Mouse (Mus musculus) thymus, postnatal 10 days (tissue): ENCODE results near the gene Pafah1b2.

Source experiments
- DNase-seq, 2 experiments: peaks; one replicate each; pipeline ENCODE4 v3.0.0; 2021; ENCODE audit warnings: low spot score in 2 of 2

Pafah1b2 gene

DNA sequence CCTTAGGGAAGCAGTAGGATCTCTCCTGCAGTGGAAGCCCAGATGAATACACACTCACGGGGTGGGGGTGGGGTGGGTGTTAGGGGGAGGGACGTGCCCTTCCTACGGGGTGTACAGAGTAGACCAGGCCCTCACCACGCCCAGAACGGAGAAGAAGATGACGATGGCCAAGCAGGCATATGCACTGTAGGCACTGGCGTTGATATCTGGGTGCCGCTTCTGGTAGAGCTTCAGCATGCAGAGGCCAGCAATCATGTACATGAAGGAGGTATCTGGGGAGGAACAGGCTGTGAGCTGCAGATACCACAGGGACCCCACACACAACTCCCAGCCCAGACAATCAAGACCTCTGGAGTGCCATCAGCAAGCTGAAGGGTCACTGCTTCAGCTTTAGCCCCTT is 69.6 kb downstream of the Pafah1b2 start:
- no peak for DNase-seq

DNA sequence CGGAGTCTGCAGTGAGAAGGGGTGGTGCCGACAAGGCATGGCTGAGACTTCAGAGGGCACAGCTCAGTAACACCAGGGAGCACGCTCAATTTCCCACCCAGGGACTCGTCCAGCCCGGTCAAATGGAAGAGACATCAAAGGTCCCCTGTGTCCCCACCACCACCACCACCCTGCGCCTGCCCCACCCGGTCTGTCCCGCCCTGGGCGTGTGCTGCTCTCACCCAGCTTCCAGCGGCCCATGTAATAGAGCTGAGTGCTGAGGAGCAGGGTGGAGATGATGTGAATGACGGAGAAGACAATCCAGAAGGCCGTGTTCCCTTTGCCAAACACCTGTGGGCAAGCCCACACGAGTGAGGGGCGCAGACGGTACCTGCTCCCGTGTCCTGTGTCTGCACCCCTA is 70.0 kb downstream of the Pafah1b2 start:
- no peak for DNase-seq

DNA sequence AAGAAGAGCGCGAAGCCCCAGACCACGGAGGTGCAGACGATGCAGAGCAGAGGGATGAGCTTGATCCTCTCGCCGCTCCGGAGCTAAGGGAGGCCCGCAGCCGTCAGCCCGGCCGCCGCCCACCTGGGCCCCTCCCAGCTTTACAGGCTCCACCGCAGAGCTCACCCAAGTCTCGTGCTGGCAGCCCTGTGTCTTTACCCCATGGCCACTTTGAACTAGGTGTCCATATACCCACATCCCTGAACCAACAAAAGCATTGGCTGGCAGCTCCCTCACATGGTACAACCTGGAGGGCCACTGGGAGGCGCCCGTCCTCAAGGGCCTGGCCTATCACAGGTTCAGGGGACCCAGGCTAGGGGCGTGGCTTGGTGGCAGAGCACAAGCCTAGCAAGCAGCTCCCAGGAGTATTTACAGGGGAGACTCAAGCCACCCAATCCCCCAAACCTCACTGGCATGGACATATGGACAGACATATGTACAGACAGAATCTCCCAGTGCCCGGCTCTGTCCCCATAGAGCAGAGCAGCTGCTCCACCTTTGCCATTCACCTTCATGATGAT is 71.1 kb downstream of the Pafah1b2 start:
- DNase-seq = no peak

DNA sequence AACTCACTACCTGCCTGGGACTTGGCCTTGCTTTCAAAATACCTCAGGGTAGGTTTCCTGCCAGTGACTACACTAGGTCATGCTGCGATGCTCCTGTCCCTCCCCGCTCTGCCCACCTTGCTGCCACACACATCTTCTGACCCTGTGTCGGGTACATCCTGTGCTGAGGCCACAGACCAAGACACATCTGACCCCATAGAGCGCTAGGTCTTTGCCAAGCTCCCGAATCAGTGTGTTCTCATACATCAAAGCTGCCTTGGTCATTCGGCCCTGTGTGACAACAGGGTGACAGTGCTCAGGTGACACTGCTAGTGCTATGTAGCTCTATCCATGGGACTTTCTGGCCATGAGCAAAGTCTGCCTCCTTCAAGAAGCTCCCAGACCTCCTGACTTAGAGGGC is 72.7 kb downstream of the Pafah1b2 start:
- no peak for DNase-seq

DNA sequence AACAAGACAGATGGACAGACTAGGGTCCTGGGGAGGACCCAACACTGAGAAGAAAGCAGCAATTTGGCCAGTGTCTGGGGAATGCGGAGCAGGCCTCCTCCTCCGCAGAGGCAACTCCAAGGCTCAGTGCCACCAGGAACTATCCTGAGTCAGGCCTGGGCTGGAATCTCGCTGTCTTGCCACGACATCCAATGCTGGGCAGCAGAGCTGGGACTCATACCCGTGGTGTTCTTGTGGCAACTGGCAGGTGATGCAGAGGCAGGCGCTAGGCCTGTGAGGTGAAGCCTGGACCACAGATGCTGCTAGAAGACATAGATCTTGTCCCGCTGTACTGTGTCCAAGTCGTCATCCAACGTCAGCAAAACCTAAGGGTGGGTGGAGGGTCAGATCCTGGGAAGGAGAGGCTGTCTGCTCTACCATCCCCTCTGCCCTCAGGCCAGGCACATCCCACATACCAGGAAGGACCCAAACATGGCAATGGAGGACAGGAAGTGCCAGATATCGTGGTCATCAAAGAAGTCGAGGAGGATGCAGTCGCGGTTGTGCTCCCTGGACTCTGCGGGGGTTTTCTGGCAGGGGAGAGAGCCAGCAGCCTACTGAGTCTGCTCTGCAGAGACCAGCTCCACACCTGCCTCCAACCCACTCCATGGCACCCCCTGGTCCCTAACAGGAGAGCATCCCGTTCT is 73.4 kb downstream of the Pafah1b2 start:
- no peak for DNase-seq

DNA sequence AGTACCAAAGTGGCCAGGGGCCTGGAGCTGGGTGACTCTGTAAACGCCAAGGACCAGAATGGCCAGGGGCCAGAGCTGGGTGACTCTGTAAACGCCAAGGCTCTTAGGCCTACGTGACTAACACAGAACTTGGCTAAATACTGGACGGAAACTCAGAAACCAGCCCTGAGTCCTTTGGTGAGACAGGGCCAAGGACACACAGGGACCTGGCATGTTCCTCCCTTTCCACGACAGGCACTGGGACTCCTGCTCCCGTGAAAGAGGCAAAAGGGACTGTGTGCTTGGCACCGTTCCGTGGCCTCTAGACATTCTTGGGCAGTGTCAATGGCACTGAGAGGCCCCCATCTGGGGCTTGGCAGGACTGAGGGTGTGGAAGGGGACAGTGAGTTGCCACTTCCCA is 74.4 kb downstream of the Pafah1b2 start:
- no peak for DNase-seq

DNA sequence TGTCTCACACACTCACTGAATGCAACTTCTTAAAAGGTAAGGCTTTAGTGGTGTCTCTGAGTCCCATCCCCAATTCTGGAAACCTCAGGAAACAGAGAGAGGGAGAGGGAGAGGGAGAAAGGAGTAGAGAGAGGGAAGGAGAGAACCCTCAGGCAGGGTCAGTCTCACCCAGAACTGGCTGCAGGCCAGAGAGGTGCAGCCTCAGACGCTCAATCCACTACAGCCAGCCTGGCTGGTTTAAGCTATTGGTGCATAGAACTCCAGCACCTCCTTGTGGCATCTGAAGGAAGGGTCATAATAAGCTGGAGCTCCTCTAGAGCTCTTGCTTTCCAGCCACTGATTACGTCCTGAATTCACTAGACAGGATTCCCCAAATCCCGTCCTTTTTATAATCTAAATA is 75.6 kb downstream of the Pafah1b2 start:
- DNase-seq = peak in 1 of 2 experiments; percentile 47

DNA sequence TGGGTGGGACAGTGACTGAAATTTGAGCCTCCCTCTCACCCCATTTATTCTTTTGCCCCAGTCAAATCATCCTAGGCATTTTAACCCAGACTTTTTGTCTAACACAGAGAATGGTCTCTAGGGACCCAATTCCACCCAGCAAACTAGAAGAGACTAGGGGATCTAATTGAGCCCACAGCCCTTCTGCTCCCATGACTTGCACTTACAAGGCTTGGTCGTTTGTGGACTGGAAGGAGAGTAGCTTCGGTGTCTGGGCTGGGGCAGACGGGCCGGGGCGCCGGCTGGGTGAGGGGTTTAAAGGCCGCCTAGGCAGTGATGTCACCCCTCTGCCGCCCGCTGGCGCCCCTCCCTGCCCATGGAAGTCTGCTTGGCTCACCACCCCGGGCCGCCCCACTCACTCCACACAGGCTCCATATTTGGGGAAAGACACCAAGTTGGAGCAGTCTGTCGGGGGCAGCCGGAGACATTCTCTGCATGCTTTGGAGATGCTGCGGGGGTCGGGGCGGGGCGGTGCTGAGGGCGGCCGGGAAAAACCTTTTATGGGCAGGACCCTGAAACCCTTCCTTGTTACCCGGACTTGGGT is 76.8 kb downstream of the Pafah1b2 start, which contains the start of gene Tagln:
Gene Tagln, minus strand, starts transcription at position 431 of the 583 bp plus-strand sequence.
- DNase-seq = no peak

DNA sequence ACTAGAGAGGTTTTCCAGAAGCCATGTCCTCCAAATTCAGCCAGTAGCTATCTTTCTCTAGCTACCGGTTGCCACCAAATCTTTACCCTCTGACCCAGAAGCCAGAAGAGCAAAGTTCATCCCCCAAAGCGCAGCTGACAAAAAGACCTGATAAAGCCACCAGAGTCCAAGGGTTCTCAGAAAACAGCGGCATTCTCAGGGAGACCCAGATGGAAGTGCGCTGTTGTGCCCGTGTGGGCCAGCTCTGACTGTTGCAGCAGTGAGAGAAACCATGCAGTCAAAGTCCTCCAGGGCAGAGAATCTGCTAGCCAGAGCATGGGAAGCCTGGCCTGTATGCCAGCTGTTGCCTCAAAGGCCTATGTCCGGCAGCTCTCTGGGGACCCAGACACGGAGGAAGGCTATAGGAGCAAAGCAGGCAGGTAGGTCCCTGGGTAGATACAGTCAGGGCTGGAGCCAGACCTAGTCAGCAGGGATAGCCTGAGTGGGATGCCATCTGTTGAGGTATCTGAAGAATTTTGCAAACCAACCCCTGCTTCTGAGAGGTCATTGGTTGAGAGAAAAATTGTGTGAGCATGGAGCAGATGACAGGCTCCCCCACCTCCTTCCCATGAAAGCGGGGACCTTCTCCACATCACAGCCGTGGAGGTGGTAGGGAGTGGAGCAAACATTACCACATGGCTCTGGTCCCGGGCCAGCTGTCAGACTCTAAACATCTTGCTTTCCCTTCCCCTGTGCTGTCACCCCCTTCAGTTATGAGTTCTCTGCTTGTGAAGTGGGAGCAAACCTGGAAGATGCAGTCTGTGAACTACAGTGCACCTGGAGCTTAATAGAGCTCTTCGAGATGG is 79.7 kb downstream of the Pafah1b2 start:
- no peak for DNase-seq

DNA sequence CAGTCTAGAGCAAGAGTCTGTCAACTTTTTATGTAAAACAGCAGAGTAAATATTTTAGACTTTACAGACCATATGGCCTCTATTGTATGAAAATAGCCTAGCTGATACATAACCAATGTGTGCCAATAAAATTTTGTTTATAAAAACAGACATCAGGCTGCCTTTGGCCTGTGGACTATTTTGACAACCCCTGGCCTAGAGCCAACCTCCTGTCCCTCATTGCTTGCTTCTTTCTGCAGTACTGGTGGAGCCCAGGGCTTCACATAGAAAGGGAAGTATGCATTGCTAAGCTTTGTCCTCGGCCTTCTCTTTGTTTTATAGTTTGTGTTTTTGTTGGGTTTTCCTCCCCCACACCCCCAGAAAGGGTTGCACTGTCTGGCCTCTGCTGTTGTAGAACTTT is 80.5 kb downstream of the Pafah1b2 start:
- no peak for DNase-seq

DNA sequence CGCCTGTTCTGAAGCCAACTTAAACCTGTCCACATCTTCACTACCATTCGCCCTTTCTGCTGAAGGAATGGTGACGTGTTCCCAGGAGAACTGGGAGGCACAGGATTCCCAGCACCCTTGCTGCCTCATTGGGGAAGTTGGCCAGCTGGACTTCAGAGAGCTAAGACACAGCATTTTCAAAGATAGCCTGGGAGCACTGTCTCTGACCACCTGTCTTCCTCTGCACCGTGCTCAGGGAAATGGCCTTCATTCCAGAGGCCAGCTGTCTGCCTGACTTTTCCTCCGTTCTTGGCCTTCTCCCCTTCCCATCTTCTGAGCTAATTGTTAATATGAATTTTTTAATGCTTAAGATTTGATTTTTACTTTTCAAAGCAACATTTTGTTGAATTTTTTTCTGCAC is 83.2 kb downstream of the Pafah1b2 start:
- DNase-seq = no peak

DNA sequence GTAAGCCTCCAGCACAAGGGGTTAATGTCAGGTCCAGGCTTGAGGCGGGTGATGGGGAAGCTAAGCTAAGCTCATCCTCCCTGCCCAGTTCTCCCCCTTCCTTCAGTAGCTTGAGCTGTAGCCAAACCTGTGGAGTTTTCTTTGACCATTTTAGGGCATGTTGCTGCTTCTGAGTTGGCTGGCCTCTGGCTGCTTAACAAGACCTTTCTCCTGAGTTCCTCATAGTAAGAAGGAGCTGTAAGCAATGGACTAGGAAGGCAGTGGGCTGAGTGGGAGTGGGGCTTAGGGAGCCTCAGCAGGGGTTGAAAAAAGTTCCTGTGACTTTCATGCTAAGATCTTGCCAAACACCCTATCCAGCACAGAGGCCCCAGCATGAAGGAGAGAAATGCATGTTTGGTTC is 92.6 kb downstream of the Pafah1b2 start:
- DNase-seq = no peak

DNA sequence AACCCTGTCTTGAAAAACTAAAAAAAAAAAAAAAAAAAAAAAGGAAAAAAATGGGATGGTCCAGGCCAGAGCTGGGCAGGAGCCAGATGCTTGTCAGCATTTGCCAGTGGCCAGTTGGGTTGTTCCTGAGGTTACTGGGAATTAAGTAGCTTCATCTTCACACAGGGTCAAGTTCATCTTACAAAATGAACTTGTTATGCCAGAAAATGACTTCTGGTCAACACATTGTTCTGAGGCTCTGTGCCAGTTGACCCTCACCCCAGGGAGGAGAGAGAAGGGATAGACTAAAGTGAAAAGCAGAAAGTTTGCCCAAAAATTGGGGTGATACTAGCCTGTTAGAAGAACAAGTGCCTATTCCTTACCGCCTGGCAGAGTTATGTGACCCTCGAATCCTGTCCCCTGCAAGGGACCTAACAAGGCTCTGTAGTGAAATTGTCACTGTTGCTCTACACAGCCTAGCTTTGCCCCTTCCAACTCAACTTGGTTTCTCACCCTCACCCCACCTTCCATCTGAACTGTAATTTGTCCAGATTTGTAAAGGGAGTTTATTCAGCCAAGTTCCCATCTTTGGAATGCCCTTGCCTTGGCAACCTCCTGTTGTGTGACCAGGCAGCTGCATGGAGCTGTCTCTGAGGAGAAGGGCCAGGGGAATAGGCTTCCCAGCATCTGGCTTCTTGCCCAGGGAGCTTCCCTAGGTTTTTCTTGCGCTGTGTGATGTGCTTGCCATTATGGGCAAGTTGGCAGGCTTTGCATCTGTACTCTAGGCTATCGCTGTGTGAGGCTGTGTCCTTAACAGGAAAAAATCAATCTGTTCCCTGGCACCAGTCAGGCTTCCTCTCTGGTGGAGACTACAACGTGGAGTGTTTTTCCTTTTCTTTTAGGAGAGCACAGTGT is 95.2 kb downstream of the Pafah1b2 start:
- no peak for DNase-seq

DNA sequence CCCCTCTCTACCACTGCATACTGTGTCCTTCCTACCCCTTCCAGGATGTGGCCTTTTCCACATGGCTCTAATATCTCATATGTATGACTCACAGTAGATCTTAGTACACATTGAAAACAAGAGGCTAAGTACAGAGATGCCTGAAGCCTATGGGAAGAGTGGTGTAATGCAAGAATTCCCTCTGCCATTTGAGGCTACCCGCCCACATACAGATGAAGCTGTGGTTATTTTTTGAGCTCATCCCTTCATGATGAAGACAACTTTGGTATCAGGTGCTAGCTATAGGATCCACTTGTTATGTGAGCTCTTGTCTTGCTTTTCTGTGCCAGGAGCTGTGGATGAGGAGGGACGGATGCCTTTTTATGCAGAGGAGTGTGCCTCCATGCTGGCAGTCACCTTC is 96.8 kb downstream of the Pafah1b2 start:
- no peak for DNase-seq
